Mouse (Mus musculus) limb, embryonic 12.5 days (tissue): ENCODE results near the gene Galnt18. TPM values are rescaled to one million over a fixed set of nuclear protein-coding genes. Genes with fewer than 3 reads are reported as not detected.

Experiments
- ATAC-seq: fragments of 200-750 bp; cut with Nextera tagmentation; 2 replicates; pipeline ENCODE4 v1.8.0; 2017; ENCODE audit warnings: low read depth, moderate TSS enrichment; ENCODE audit not compliant: insufficient number of reproducible peaks, insufficient read depth, low FRiP score, low TSS enrichment
- H3K27ac ChIP-seq: fragments of 300-500 bp; sonication (generic); 2 replicates; pipeline ENCODE4 v1.5.1; 2016; ENCODE audit warnings: mild to moderate bottlenecking, moderate library complexity
- H3K27me3 ChIP-seq: fragments of 300-500 bp; sonication (generic); 2 replicates; pipeline ENCODE4 v1.6.1; 2016; ENCODE audit warnings: mild to moderate bottlenecking, moderate library complexity
- H3K36me3 ChIP-seq: fragments of 300-500 bp; sonication (generic); 2 replicates; pipeline ENCODE4 v1.6.1; 2016; ENCODE audit warnings: mild to moderate bottlenecking, moderate library complexity
- H3K4me1 ChIP-seq: fragments of 300-500 bp; sonication (generic); replicated peaks from 2 replicates; pipeline ENCODE4 v1.6.1; 2016
- H3K4me2 ChIP-seq: fragments of 300-500 bp; sonication (generic); 2 replicates; pipeline ENCODE4 v1.6.1; 2016; ENCODE audit warnings: mild to moderate bottlenecking, moderate library complexity
- H3K4me3 ChIP-seq: fragments of 300-500 bp; sonication (generic); replicated peaks from 2 replicates; pipeline ENCODE4 v1.5.1; 2016; ENCODE audit warnings: mild to moderate bottlenecking
- H3K9ac ChIP-seq: fragments of 300-500 bp; sonication (generic); replicated peaks from 2 replicates; pipeline ENCODE4 v1.6.1; 2016; ENCODE audit warnings: mild to moderate bottlenecking, moderate library complexity
- H3K9me3 ChIP-seq: fragments of 300-500 bp; sonication (generic); 2 replicates; pipeline ENCODE4 v1.6.1; 2016; ENCODE audit warnings: mild to moderate bottlenecking, moderate library complexity
- WGBS: fragments of 180-500 bp; shearing (Covaris S2); methylation state at CpG from one replicate; pipeline ENCODE4 v1.1.7; 2016; 5-methylcytosine and 5-hydroxymethylcytosine counted together
- polyA plus RNA-seq: library from polyadenylated mRNA; unstranded; fragments of >200 nt; fragmentation: Nextera tagmentation; extraction: Ambion mirVana; gene quantifications from 2 replicates; pipeline ENCODE4 v1.2.1, GENCODE M21; 2016

Gene Galnt18
- polyA plus RNA-seq, 1 experiment from 2014 or later = 13.1 TPM

DNA sequence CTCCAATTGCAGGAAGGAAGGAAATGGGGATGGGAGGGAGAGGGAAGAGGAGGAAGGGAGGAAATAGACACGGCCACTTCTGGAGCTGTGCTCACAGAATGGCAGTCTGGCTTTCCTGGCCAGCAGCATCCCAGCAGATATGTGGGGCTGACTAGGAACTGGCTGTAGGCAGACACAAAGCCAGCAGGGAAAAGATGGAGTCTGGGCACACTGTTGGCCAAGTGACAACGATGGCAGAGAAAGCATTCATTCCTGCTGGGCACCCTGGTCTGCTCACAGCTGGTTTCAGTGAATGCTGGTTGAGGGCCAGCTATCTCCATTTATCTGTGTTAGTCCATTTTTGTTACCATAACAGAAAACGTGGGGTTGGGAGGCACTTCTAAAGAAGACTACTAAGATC is 43.4 kb downstream of the Galnt18 start:
- Histone ChIP-seq H3K27ac (no peak overlapping the region), H3K4me1 (no peaks in the 10 kb centered on the region), H3K9ac (no peak overlapping the region), H3K4me3 (no peak overlapping the region), H3K36me3 (no peaks in the 10 kb centered on the region), H3K27me3 (no peaks in the 10 kb centered on the region), H3K4me2 (no peak overlapping the region), H3K9me3 (no peaks in the 10 kb centered on the region)
- ATAC-seq = no peak
- 72% methylated on average over 3 of the region's 3 CpGs for WGBS

DNA sequence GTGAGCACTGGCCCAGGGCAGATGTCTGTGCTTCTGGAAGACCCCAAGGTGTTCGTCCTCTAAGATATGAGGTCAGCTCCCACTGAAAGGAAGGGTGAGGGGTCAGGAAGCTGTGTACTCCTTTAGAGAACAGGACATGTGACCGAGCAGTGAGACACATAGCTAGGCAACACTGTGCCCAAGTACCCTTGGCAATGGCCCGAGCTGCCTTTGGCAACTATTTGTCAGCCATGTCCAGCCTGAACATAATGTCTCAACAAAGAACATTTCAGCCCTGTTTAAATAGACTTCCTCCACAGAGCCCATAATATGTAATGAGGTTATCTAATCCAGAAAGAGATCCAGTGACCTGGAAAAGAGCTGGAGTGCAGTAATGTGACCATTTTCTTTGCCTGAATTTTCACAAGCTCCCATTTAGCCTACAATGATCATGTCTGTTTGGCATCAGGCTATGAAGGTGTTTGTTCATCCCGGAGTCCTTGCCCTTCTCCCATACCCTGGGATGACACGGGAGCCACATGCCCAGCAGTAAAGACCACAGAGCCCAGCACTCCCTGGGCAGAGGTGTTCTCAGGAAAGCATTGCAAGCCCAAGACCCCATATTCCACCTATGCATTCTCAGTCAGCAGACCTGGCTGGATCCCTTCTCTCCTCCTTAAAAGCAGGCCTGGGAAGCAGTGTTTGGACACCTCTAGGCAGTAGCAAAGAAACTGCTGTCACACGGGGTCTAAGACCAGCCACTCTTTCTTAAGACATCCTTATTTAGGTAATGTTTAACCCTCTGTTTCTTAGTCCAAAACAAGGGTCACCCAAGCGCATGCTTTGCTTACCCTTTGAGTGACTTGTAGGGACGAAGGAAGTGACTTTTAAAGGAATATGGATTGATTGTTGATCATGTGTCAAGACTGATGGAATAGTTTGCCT is 49.2 kb downstream of the Galnt18 start:
- Histone ChIP-seq H3K9ac (no peak overlapping the region), H3K4me3 (no peak overlapping the region), H3K27me3 (no peaks in the 10 kb centered on the region), H3K4me1 (no peaks in the 10 kb centered on the region), H3K36me3 (no peaks in the 10 kb centered on the region), H3K4me2 (no peak overlapping the region), H3K9me3 (no peaks in the 10 kb centered on the region), H3K27ac (no peak overlapping the region)
- 87% methylated on average over 8 of the region's 8 CpGs for WGBS
- no peak for ATAC-seq

DNA sequence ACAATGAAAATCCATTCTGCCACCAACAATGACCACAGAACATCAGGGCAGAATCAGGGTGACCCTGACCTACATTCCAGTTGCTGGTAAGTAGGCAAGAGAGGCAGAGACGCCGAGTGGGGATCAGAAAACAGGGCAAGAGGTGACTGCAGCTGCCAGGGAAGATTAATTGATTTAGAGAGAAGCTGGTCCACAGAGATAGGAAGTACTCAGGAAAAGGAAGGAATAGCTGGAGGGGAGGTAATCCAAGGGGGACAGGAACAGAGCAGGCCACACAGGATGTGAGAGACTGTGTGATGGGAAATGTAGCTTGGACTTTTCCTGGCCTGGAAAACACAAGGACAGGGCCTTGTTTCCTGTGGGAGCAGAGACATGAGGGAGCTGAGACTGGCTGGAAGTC is 52.8 kb downstream of the Galnt18 start:
- Histone ChIP-seq H3K4me3 (no peak overlapping the region), H3K36me3 (no peaks in the 10 kb centered on the region), H3K27me3 (no peaks in the 10 kb centered on the region), H3K4me2 (no peak overlapping the region), H3K9ac (no peak overlapping the region), H3K27ac (no peak overlapping the region), H3K4me1 (no peaks in the 10 kb centered on the region), H3K9me3 (no peaks in the 10 kb centered on the region)
- ATAC-seq = no peak
- WGBS = 49% methylated on average over 2 of the region's 2 CpGs

DNA sequence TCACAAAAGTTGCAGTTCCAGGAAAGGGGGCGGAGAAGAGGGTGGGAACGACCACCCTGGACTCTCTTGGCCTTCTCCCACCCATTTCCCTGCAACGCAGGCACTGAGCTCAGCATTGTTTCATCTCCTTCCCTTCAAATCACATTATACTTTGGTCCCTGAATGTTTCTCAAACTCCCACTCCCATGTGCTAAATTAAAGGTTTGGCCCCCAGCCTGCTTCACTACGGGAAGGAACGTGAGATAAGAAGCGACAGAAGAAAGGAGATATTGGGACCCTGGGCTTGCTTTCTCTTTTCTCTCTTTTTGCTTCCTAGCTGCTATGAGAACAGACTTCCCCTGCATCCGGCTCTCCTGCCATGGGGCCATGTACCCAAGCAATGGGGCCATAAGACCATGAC is 55.0 kb downstream of the Galnt18 start:
- H3K9ac ChIP-seq = no peak overlapping the region
- ATAC-seq = no peak
- H3K27ac ChIP-seq = no peak overlapping the region
- H3K4me1 ChIP-seq = peaks cover 17% of the 10 kb centered on the region
- no peaks in the 10 kb centered on the region for H3K9me3 ChIP-seq
- H3K4me3 ChIP-seq = no peak overlapping the region
- WGBS = 74% methylated on average over 7 of the region's 7 CpGs
- no peaks in the 10 kb centered on the region for H3K36me3 ChIP-seq
- no peaks in the 10 kb centered on the region for H3K27me3 ChIP-seq
- H3K4me2 ChIP-seq = no peak overlapping the region

DNA sequence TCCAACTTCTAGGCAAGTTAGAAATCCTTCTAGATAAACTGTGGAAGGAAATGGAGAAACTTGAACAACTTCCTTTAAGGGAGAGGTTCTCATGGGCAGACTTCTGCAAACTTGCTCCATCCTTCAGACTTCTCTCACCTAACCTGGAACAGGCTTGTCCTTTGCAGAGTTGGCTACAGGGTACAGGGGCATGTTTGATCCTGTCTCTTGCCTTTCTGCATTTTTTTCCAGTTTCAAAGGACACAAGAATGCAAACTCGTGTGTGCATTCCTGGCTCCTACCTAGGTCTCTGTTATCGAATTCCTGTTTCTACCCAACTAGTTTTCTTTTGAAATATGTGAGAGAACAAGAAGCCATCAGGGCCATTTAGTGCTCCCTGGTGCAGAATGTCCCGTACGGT is 55.8 kb downstream of the Galnt18 start:
- ATAC-seq = no peak
- H3K9me3 ChIP-seq = no peaks in the 10 kb centered on the region
- H3K36me3 ChIP-seq = no peaks in the 10 kb centered on the region
- no peak overlapping the region for H3K27ac ChIP-seq
- 71% methylated on average over 4 of the region's 4 CpGs for WGBS
- no peak overlapping the region for H3K9ac ChIP-seq
- no peaks in the 10 kb centered on the region for H3K27me3 ChIP-seq
- peaks cover 17% of the 10 kb centered on the region for H3K4me1 ChIP-seq
- H3K4me2 ChIP-seq = no peak overlapping the region
- no peak overlapping the region for H3K4me3 ChIP-seq

DNA sequence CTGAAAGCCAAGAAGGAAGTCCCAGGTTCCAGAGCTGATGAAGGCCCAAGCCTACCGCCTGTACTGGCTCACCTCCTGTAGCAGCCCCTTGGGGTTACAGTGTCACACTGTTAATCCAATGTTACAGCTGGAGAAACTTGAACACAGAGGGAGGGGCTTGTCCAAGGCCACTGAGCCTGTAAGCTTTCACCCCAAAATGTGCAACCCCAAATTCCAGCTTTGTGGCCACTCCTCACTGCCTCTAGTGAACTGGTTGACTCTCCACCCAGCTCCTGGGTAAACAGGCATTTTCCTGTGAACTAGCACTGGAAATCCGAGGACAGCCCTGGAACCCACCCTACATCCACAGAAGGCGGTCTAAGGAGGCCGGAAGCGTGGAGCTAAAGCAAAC is 58.5 kb downstream of the Galnt18 start:
- H3K4me3 ChIP-seq = no peak overlapping the region
- no peak overlapping the region for H3K4me2 ChIP-seq
- ATAC-seq = no peak
- no peaks in the 10 kb centered on the region for H3K9me3 ChIP-seq
- H3K27me3 ChIP-seq = no peaks in the 10 kb centered on the region
- peaks cover 17% of the 10 kb centered on the region for H3K4me1 ChIP-seq
- no peak overlapping the region for H3K9ac ChIP-seq
- no peaks in the 10 kb centered on the region for H3K36me3 ChIP-seq
- no peak overlapping the region for H3K27ac ChIP-seq
- 84% methylated on average over 5 of the region's 5 CpGs for WGBS

DNA sequence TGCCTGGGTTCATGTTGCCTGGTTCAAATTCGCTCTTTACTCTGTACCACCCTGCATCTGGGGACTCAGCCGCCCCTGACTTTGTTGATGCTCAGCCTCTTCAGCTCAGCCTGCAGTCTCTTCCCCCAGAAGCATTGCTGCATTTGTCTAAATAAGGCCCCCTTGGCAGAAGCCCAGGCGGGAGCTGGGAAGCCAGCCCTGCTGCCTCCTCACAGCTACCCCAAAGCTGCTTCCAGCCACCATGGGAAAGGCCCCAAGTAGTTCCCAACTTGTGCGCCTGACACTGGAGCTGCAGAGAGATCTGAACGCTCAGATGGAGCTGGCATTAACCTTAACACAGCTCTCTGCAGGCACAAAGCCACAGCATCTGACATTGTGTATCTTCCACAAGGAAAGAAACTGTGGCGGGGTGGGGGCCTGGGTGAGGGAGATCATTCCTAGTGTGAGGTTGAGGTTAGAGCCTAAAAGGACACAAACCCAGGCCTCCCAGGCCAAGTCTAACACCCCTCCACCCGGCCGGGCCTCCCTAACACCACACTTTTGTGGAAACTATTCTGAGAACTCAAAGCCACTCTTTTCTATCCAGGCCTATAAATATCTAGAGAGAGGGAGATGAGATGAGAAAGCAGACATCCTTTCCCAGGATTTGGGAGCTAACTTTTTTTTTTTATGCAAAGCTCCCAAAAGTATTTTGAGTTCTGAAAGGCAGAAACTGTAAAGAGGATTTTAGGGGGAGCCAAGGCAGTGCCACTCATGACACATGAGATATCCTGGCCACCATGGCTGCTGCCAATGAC is 59.1 kb downstream of the Galnt18 start:
- Histone ChIP-seq H3K27ac (no peak overlapping the region; the same call in 1 of the 2 replicates), H3K4me1 (peaks cover 17% of the 10 kb centered on the region), H3K4me3 (no peak overlapping the region), H3K9me3 (no peaks in the 10 kb centered on the region), H3K4me2 (no peak overlapping the region), H3K27me3 (no peaks in the 10 kb centered on the region), H3K36me3 (no peaks in the 10 kb centered on the region), H3K9ac (no peak overlapping the region)
- WGBS = 77% methylated on average over 8 of the region's 8 CpGs
- no peak for ATAC-seq

DNA sequence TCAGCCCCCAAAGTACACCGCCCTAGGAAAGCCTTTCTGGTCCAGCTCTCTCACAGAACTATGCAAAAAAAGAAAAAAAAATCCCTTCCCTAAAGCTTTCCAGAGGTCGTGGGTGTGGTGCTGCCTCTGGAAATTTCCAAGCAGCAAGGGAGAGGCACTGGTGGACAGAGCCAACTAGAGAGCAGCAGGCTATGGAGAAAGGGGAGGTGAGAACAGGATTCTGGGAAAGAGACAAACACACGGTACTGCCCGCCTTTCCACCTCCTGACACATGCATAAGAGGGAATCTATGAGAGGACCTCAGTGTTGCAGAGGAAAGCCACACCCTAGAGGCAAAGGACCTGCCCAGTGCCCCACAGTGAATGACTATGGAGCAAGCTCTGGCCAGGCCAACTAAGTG is 60.9 kb downstream of the Galnt18 start:
- Histone ChIP-seq H3K9me3 (no peaks in the 10 kb centered on the region), H3K27ac (no peak overlapping the region), H3K36me3 (no peaks in the 10 kb centered on the region), H3K4me2 (no peak overlapping the region), H3K4me3 (no peak overlapping the region), H3K4me1 (peaks cover 17% of the 10 kb centered on the region), H3K27me3 (no peaks in the 10 kb centered on the region), H3K9ac (no peak overlapping the region)
- WGBS = 70% methylated on average over 4 of the region's 4 CpGs
- ATAC-seq = no peak

DNA sequence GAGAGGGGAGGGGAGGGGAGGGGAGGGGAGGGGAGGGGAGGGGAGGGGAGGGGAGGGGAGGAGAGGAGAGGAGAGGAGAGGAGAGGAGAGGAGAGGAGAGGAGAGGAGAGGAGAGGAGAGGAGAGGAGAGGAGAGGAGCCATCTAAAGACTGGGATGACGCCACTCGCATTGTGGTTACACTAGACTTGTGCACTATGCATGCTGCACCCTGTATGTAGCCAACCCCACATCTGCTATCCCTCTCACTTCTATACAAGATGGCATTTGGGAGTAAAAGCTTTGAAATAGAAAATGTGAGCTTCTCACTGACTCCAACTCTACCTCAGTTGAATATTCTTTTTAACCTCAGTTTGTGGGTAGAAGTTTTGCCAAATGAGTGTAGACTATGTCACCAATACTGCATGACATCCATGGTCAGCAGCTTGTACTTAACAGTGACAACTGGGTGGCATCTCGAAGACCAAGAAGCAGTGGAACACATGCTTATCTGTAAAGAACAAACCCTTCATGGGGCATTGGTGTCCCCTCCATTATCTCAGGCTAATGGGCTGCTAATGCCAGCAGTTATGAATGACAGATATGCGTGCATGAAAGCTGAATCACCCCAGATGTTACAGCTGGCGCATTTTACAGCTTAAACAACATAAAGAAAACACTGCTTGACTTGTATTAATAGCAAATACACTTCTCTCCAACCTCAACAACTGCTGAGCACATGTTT is 65.0 kb downstream of the Galnt18 start:
- ATAC-seq = no peak
- H3K9ac ChIP-seq = no peak overlapping the region
- H3K36me3 ChIP-seq = no peaks in the 10 kb centered on the region
- H3K4me3 ChIP-seq = no peak overlapping the region
- H3K27ac ChIP-seq = no peak overlapping the region
- no peak overlapping the region for H3K4me2 ChIP-seq
- WGBS = 82% methylated on average over 5 of the region's 5 CpGs
- no peaks in the 10 kb centered on the region for H3K9me3 ChIP-seq
- H3K4me1 ChIP-seq = no peaks in the 10 kb centered on the region; the same call in 1 of the 2 replicates
- H3K27me3 ChIP-seq = no peaks in the 10 kb centered on the region

DNA sequence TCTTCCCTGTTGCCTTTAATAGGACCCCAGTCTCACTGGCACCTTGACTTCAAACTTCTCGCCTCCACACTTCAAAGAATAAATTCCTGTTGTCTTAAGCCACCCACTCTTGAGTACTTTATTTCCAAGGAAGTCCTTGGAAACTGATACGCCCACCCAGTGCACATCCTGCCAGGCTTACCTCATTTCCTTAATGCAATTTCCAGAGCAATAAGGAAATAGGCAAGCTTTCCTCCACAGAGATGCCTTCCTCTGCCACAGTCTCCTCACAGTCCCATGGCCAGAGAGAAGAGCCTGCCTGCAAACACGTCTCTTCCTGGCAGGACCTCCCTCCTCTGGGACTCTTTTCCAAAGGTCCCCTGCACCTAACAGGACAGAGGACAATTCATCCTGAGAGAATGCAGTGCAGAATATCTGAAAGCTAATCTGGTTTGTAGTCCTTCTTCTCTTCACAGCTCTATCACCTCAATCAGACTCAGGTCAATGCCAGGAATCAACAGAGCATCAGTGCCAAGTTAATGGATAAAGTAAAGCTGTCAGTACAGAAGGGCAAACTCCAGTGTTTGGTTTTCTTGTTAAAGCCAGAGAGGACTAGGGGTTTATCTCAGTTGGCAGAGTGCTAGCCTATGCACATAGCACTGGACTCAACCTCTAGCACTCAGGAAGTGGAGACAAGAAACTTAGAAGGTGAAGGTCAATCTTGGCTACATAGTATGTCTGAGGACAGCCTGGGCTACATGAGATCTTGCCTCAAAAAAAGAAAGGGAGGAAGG is 65.8 kb downstream of the Galnt18 start:
- H3K4me3 ChIP-seq = no peak overlapping the region
- WGBS = 55% methylated on average over 3 of the region's 3 CpGs
- no peak overlapping the region for H3K9ac ChIP-seq
- H3K4me1 ChIP-seq = no peaks in the 10 kb centered on the region
- H3K4me2 ChIP-seq = no peak overlapping the region
- no peaks in the 10 kb centered on the region for H3K36me3 ChIP-seq
- no peaks in the 10 kb centered on the region for H3K9me3 ChIP-seq
- H3K27ac ChIP-seq = no peak overlapping the region
- no peak for ATAC-seq
- no peaks in the 10 kb centered on the region for H3K27me3 ChIP-seq
